8 mouse cellular contexts compared by ENCODE assay signal in the genomic region with DNA sequence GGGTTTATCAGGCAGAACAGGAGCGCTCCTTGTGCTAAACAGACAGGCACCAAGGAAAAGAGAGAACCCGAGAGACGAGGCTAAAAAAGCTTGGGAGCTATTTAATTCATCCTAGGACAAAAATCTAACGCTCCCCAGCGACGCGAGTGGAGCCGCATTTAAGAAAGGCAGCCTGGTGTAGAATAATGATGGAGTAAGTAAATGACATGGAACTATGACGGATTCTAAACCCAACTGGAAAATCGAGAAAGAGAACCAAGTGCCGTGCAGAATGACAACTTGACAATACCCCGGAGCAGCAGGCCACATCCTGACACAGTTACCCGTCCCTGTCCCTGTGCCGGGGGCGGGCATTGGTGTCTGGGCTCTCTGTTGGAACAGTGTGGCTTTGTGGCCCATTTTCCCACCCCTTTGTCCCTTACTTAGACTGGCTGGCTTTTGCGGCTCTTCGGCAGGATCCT.
DNase-seq lines count a peak whose midpoint lies in the region; ATAC-seq and TF ChIP-seq lines count a peak whose summit lies in the region.

No protein-coding gene starts in this region.

- no peaks in the 10 kb centered on the region for H3K36me3 ChIP-seq in hindbrain, embryonic 13.5 days
- H3K36me3 ChIP-seq in neural tube, embryonic 11.5 days (ENCODE audit: control insufficient read depth, insufficient read depth, low read length), result no peaks in the 10 kb centered on the region

- peak overlapping the region; percentile 72 for H3K27ac ChIP-seq in left cerebral cortex, adult 2 months
- H3K27ac ChIP-seq in hindbrain, embryonic 13.5 days, result peak overlapping the region; percentile 60
- H3K27ac ChIP-seq in neural tube, embryonic 11.5 days (ENCODE audit: low read depth, low read length), result no peak overlapping the region

- peak overlapping the region; percentile 51 for H3K4me2 ChIP-seq in hindbrain, embryonic 13.5 days
- H3K4me2 ChIP-seq in neural tube, embryonic 11.5 days (ENCODE audit: low read depth), result peak overlapping the region; percentile 2; the same call in 1 of the 2 replicates

- DNase-seq in left cerebral cortex, adult 2 months (ENCODE audit: extremely low spot score in 1 of 2, low spot score in 2 of 2), result no peak
- no peak for DNase-seq in left cerebral cortex, adult 18-20 months (ENCODE audit: low spot score in 2 of 2)
- DNase-seq in cerebellum, postnatal 36 days, result peak; percentile 13 to 32
- DNase-seq in neural tube, embryonic 11.5 days (ENCODE audit: low spot score), result peak; percentile 59
- no peak for DNase-seq in ovary, postnatal 14 days (ENCODE audit: low spot score)
- no peak for DNase-seq in T-cell, adult 2 months (ENCODE audit: low spot score)

- H3K4me3 ChIP-seq in left cerebral cortex, adult 2 months, result peak overlapping the region; percentile 2; the same call in 1 of the 2 replicates
- H3K4me3 ChIP-seq in hindbrain, embryonic 13.5 days, result peak overlapping the region; percentile 22
- no peak overlapping the region for H3K4me3 ChIP-seq in neural tube, embryonic 11.5 days (ENCODE audit: low read depth, low read length)

- peak; percentile 61 for ATAC-seq in hindbrain, embryonic 13.5 days (ENCODE audit: low FRiP score)
- peak; percentile 78 for ATAC-seq in neural tube, embryonic 11.5 days (ENCODE audit: insufficient read depth, low FRiP score, low TSS enrichment)
- ATAC-seq in activated CD4-positive, CD25-positive, alpha-beta regulatory T cell, adult 4 months, result no peak

- 13% methylated on average over 17 of the region's 17 CpGs for WGBS in hindbrain, embryonic 13.5 days
- 49% methylated on average over 17 of the region's 17 CpGs for WGBS in neural tube, embryonic 11.5 days

- no peaks in the 10 kb centered on the region for H3K27me3 ChIP-seq in hindbrain, embryonic 13.5 days
- no peaks in the 10 kb centered on the region for H3K27me3 ChIP-seq in neural tube, embryonic 11.5 days (ENCODE audit: control insufficient read depth, insufficient read depth, low read length)

- no peaks in the 10 kb centered on the region for H3K9me3 ChIP-seq in hindbrain, embryonic 13.5 days
- H3K9me3 ChIP-seq in neural tube, embryonic 11.5 days (ENCODE audit: control insufficient read depth, low read length), result no peaks in the 10 kb centered on the region

- no peak for TF ChIP-seq CTCF in left cerebral cortex, adult 2 months (IDR thresholded peaks at IDR 0.05)

- peak overlapping the region; percentile 60; the same call in 1 of the 2 replicates for H3K9ac ChIP-seq in hindbrain, embryonic 13.5 days
- no peak overlapping the region for H3K9ac ChIP-seq in neural tube, embryonic 11.5 days (ENCODE audit: low read length)

- peaks cover 42% of the 10 kb centered on the region for H3K4me1 ChIP-seq in hindbrain, embryonic 13.5 days (replicated peaks)
- H3K4me1 ChIP-seq in neural tube, embryonic 11.5 days (ENCODE audit: control insufficient read depth, insufficient read depth, low read length), result peaks cover 14% of the 10 kb centered on the region

- intact Hi-C loops in left cerebral cortex, adult 2 months (cut with DNase I), result no loop called here

Comparison
In these comparisons a context has a peak if more than half of its experiments do, and no peak if none do; other contexts are left out.
1. DNase-seq: peak in cerebellum, postnatal 36 days (2 of 2) and neural tube, embryonic 11.5 days (single experiment); none in left cerebral cortex, adult 2 months (0 of 2), left cerebral cortex, adult 18-20 months (0 of 2), ovary, postnatal 14 days (single experiment) and T-cell, adult 2 months (single experiment).